Mouse (Mus musculus) C2C12 (cell line): ENCODE data around the gene Tmem189. TPM values are rescaled to one million over a fixed set of nuclear protein-coding genes. Genes with fewer than 3 reads are reported as not detected.

Experiments used
- H3K27me3 ChIP-seq: one replicate; pipeline ENCODE4 v1.6.1; 2011; ENCODE audit not compliant: control insufficient read depth, insufficient read depth, insufficient read length
- H3K36me3 ChIP-seq: one replicate; pipeline ENCODE4 v1.6.1; 2011; ENCODE audit not compliant: control insufficient read depth, insufficient read depth
- H3K4me3 ChIP-seq: one replicate; pipeline ENCODE4 v1.5.1; 2011; ENCODE audit warnings: mild to moderate bottlenecking, control low read depth; ENCODE audit not compliant: poor library complexity, insufficient read depth, severe bottlenecking
- H3K79me2 ChIP-seq: one replicate; pipeline ENCODE4 v1.6.1; 2011; ENCODE audit not compliant: control insufficient read depth, insufficient read depth
- H3K79me3 ChIP-seq: one replicate; pipeline ENCODE4 v1.6.1; 2011; ENCODE audit warnings: low read depth, control low read depth
- H3ac ChIP-seq: one replicate; pipeline ENCODE3; 2011; ENCODE audit warnings: low read depth; ENCODE audit not compliant: control insufficient read depth, insufficient read length
- CEBPB ChIP-seq: IDR thresholded peaks from one replicate; pipeline ENCODE4 v1.6.1; 2011; ENCODE audit warnings: low read depth, mild to moderate bottlenecking, control low read depth, moderate library complexity
- CTCF ChIP-seq: IDR thresholded peaks from one replicate; pipeline ENCODE4 v1.5.1; 2011; ENCODE audit not compliant: control insufficient read depth, insufficient read depth, insufficient read length
- FOSL1 ChIP-seq: IDR thresholded peaks from one replicate; pipeline ENCODE4 v1.8.0; 2011; ENCODE audit warnings: mild to moderate bottlenecking, low read length; ENCODE audit not compliant: poor library complexity, insufficient read depth, severe bottlenecking
- MAX ChIP-seq: IDR thresholded peaks from one replicate; pipeline ENCODE4 v1.6.1; 2011; ENCODE audit warnings: mild to moderate bottlenecking, control low read depth
- MYOD1 ChIP-seq: IDR thresholded peaks from one replicate; pipeline ENCODE4 v1.6.1; 2011; ENCODE audit warnings: low read depth; ENCODE audit not compliant: control insufficient read depth, insufficient read length
- MYOG ChIP-seq: IDR thresholded peaks from one replicate; pipeline ENCODE4 v1.6.1; 2011; ENCODE audit not compliant: control insufficient read depth, insufficient read length; ENCODE audit errors: extremely low read depth
- USF1 ChIP-seq: IDR thresholded peaks from one replicate; pipeline ENCODE4 v1.6.1; 2011; ENCODE audit warnings: low read depth, mild to moderate bottlenecking, control low read depth, moderate library complexity
- polyA plus RNA-seq: library from polyadenylated mRNA; unstranded; fragments of >200 nt; fragmentation: generic; extraction: Trizol; gene quantifications from one replicate; pipeline ENCODE4 v1.2.1, GENCODE M21; 2012; ENCODE audit warnings: missing spikeins

Tmem189 gene
- polyA plus RNA-seq, 1 experiment: 34.5 TPM

- TF ChIP-seq MYOG: no peak
- no peak for TF ChIP-seq FOSL1
- no peak for TF ChIP-seq MYOD1
- no peak for TF ChIP-seq USF1
- TF ChIP-seq MAX: no peak
- no peak for TF ChIP-seq CTCF
- no peak for TF ChIP-seq CEBPB
- no peak overlapping the region for H3K4me3 ChIP-seq
Measured at GRCm38 (mm10) chr2:167708373-167708772, 18.8 kb upstream of the Tmem189 start.

GRCm38 (mm10) chr2:167706183-167706939 is 16.7 kb upstream of the Tmem189 start:
- TF ChIP-seq FOSL1 (no peak), CEBPB (no peak), MAX (no peak), MYOD1 (no peak), CTCF (no peak)
- Histone ChIP-seq H3ac (no peak overlapping the region), H3K4me3 (no peak overlapping the region)

More at GRCm38 (mm10) chr2:167708373-167708772, 18.8 kb upstream of the Tmem189 start:
- Histone ChIP-seq H3K27me3 (no peaks in the 10 kb centered on the region), H3K79me2 (no peaks in the 10 kb centered on the region), H3ac (no peak overlapping the region), H3K79me3 (no peaks in the 10 kb centered on the region), H3K36me3 (no peaks in the 10 kb centered on the region)

GRCm38 (mm10) chr2:167704409-167704808 is 14.8 kb upstream of the Tmem189 start:
- no peaks in the 10 kb centered on the region for H3K27me3 ChIP-seq
- no peaks in the 10 kb centered on the region for H3K79me2 ChIP-seq
- TF ChIP-seq CTCF: no peak
- no peak for TF ChIP-seq USF1
- no peak for TF ChIP-seq MYOD1

More at GRCm38 (mm10) chr2:167706183-167706939, 16.7 kb upstream of the Tmem189 start:
- H3K36me3 ChIP-seq: no peaks in the 10 kb centered on the region
- H3K79me2 ChIP-seq: no peaks in the 10 kb centered on the region
- no peaks in the 10 kb centered on the region for H3K79me3 ChIP-seq
- no peaks in the 10 kb centered on the region for H3K27me3 ChIP-seq

GRCm38 (mm10) chr2:167702126-167702525 is 12.5 kb upstream of the Tmem189 start:
- H3K79me2 ChIP-seq: no peaks in the 10 kb centered on the region
- TF ChIP-seq MAX (no peak), MYOG (no peak), USF1 (no peak), MYOD1 (no peak), CTCF (no peak), CEBPB (no peak), FOSL1 (no peak)
- no peaks in the 10 kb centered on the region for H3K36me3 ChIP-seq
- H3K79me3 ChIP-seq: no peaks in the 10 kb centered on the region
- no peak overlapping the region for H3K4me3 ChIP-seq
- no peak overlapping the region for H3ac ChIP-seq
- H3K27me3 ChIP-seq: no peaks in the 10 kb centered on the region

More at GRCm38 (mm10) chr2:167704409-167704808, 14.8 kb upstream of the Tmem189 start:
- Histone ChIP-seq H3ac (no peak overlapping the region), H3K36me3 (no peaks in the 10 kb centered on the region), H3K79me3 (no peaks in the 10 kb centered on the region), H3K4me3 (no peak overlapping the region)

- Histone ChIP-seq H3K79me2 (no peaks in the 10 kb centered on the region), H3K4me3 (no peak overlapping the region), H3ac (no peak overlapping the region), H3K27me3 (no peaks in the 10 kb centered on the region), H3K36me3 (no peaks in the 10 kb centered on the region), H3K79me3 (no peaks in the 10 kb centered on the region)
- TF ChIP-seq CTCF (no peak), FOSL1 (no peak), MYOG (no peak), MYOD1 (no peak), USF1 (no peak), MAX (no peak), CEBPB (no peak)
Measured at GRCm38 (mm10) chr2:167701472-167701871, 11.8 kb upstream of the Tmem189 start.
